Mouse (Mus musculus): Measurements from ENCODE around the gene Il17ra. TPM values are rescaled to one million over a fixed set of nuclear protein-coding genes. Genes with fewer than 3 reads are reported as not detected.

Gene Il17ra
- polyA plus RNA-seq, 1 experiment from 2014 or later: 5.4 TPM

- H3K4me2 ChIP-seq: no peak overlapping the region
- ATAC-seq (replicated peaks; ENCODE audit: low FRiP score): peak; percentile 42; the same call in 1 of the 2 replicates
- no peaks in the 10 kb centered on the region for H3K4me1 ChIP-seq
- H3K27me3 ChIP-seq: no peaks in the 10 kb centered on the region
- H3K36me3 ChIP-seq: no peaks in the 10 kb centered on the region
- WGBS: 48% methylated on average over 5 of the region's 5 CpGs
- H3K9ac ChIP-seq: no peak overlapping the region
- no peaks in the 10 kb centered on the region for H3K9me3 ChIP-seq (replicated peaks)
- H3K27ac ChIP-seq: no peak overlapping the region
- no peak overlapping the region for H3K4me3 ChIP-seq (replicated peaks)
Measured at GRCm38 (mm10) chr6:120473427-120473826, 10.4 kb downstream of the Il17ra start.

- 69% methylated on average over 8 of the region's 8 CpGs for WGBS
- no peaks in the 10 kb centered on the region for H3K36me3 ChIP-seq
- H3K27me3 ChIP-seq: no peaks in the 10 kb centered on the region
- no peak overlapping the region for H3K9ac ChIP-seq
- H3K9me3 ChIP-seq (replicated peaks): no peaks in the 10 kb centered on the region
- H3K27ac ChIP-seq: no peak overlapping the region
- no peak for ATAC-seq (replicated peaks; ENCODE audit: low FRiP score)
- H3K4me3 ChIP-seq (replicated peaks): no peak overlapping the region
- H3K4me2 ChIP-seq: no peak overlapping the region
- no peaks in the 10 kb centered on the region for H3K4me1 ChIP-seq
Measured at GRCm38 (mm10) chr6:120475288-120475687, 12.2 kb downstream of the Il17ra start.

GRCm38 (mm10) chr6:120479302-120479701 is 16.3 kb downstream of the Il17ra start:
- no peaks in the 10 kb centered on the region for H3K27me3 ChIP-seq
- no peak overlapping the region for H3K27ac ChIP-seq
- no peak for ATAC-seq (replicated peaks; ENCODE audit: low FRiP score)
- H3K4me3 ChIP-seq (replicated peaks): no peak overlapping the region
- no peak overlapping the region for H3K4me2 ChIP-seq
- no peaks in the 10 kb centered on the region for H3K9me3 ChIP-seq (replicated peaks)
- 0 out of 2 replicates have a peak, but pooled peaks cover 3% of the 10 kb centered on the region for H3K4me1 ChIP-seq
- no peak overlapping the region for H3K9ac ChIP-seq
- peaks cover 6% of the 10 kb centered on the region; the same call in 1 of the 2 replicates for H3K36me3 ChIP-seq
- 66% methylated on average over 2 of the region's 2 CpGs for WGBS

GRCm38 (mm10) chr6:120480361-120480760 is 17.3 kb downstream of the Il17ra start:
- Histone ChIP-seq H3K9me3 (replicated peaks) (no peaks in the 10 kb centered on the region), H3K27me3 (no peaks in the 10 kb centered on the region), H3K4me2 (no peak overlapping the region), H3K27ac (no peak overlapping the region), H3K36me3 (peaks cover 6% of the 10 kb centered on the region; the same call in 1 of the 2 replicates), H3K9ac (no peak overlapping the region), H3K4me1 (0 out of 2 replicates have a peak, but pooled peaks cover 3% of the 10 kb centered on the region), H3K4me3 (replicated peaks) (no peak overlapping the region)
- WGBS: 91% methylated on average over 5 of the region's 5 CpGs
- no peak for ATAC-seq (replicated peaks; ENCODE audit: low FRiP score)

GRCm38 (mm10) chr6:120481538-120481937 is 18.5 kb downstream of the Il17ra start:
- Histone ChIP-seq H3K27me3 (no peaks in the 10 kb centered on the region), H3K9me3 (replicated peaks) (no peaks in the 10 kb centered on the region), H3K9ac (no peak overlapping the region), H3K4me1 (0 out of 2 replicates have a peak, but pooled peaks cover 3% of the 10 kb centered on the region), H3K27ac (no peak overlapping the region), H3K4me3 (replicated peaks) (no peak overlapping the region), H3K36me3 (peaks cover 6% of the 10 kb centered on the region; the same call in 1 of the 2 replicates), H3K4me2 (no peak overlapping the region)
- no peak for ATAC-seq (replicated peaks; ENCODE audit: low FRiP score)
- 91% methylated on average over 6 of the region's 6 CpGs for WGBS

- Histone ChIP-seq H3K4me2 (no peak overlapping the region), H3K27ac (no peak overlapping the region), H3K36me3 (peaks cover 6% of the 10 kb centered on the region; the same call in 1 of the 2 replicates), H3K9me3 (replicated peaks) (no peaks in the 10 kb centered on the region), H3K4me3 (replicated peaks) (no peak overlapping the region), H3K4me1 (0 out of 2 replicates have a peak, but pooled peaks cover 3% of the 10 kb centered on the region), H3K9ac (no peak overlapping the region), H3K27me3 (no peaks in the 10 kb centered on the region)
- no peak for ATAC-seq (replicated peaks; ENCODE audit: low FRiP score)
- 92% methylated on average over 14 of the region's 14 CpGs for WGBS
Measured at GRCm38 (mm10) chr6:120482021-120482420, 19.0 kb downstream of the Il17ra start.

- Histone ChIP-seq H3K4me1 (0 out of 2 replicates have a peak, but pooled peaks cover 3% of the 10 kb centered on the region), H3K27me3 (no peaks in the 10 kb centered on the region), H3K4me3 (replicated peaks) (no peak overlapping the region), H3K9me3 (replicated peaks) (no peaks in the 10 kb centered on the region), H3K36me3 (peaks cover 6% of the 10 kb centered on the region; the same call in 1 of the 2 replicates), H3K9ac (no peak overlapping the region), H3K4me2 (0 out of 2 replicates have a peak overlapping the region, but pooled peaks have one; percentile 38), H3K27ac (no peak overlapping the region)
- 42% methylated on average over 6 of the region's 6 CpGs for WGBS
- ATAC-seq (replicated peaks; ENCODE audit: low FRiP score): 0 out of 2 replicates have a peak, but pooled peaks have one; percentile 63
Measured at GRCm38 (mm10) chr6:120482756-120483155, 19.7 kb downstream of the Il17ra start.

GRCm38 (mm10) chr6:120483211-120483626 is 20.2 kb downstream of the Il17ra start:
- H3K4me2 ChIP-seq: peak overlapping the region; percentile 38; the same call in 1 of the 2 replicates
- H3K9ac ChIP-seq: no peak overlapping the region
- 23% methylated on average over 8 of the region's 8 CpGs for WGBS
- H3K27me3 ChIP-seq: no peaks in the 10 kb centered on the region
- peak; percentile 49; the same call in 1 of the 2 replicates for ATAC-seq (replicated peaks; ENCODE audit: low FRiP score)
- H3K4me1 ChIP-seq: 0 out of 2 replicates have a peak, but pooled peaks cover 3% of the 10 kb centered on the region
- no peaks in the 10 kb centered on the region for H3K9me3 ChIP-seq (replicated peaks)
- peaks cover 6% of the 10 kb centered on the region; the same call in 1 of the 2 replicates for H3K36me3 ChIP-seq
- H3K27ac ChIP-seq: no peak overlapping the region
- no peak overlapping the region for H3K4me3 ChIP-seq (replicated peaks)

GRCm38 (mm10) chr6:120485038-120485437 is 22.0 kb downstream of the Il17ra start:
- Histone ChIP-seq H3K27me3 (0 out of 2 replicates have a peak, but pooled peaks cover 2% of the 10 kb centered on the region), H3K4me3 (replicated peaks) (no peak overlapping the region), H3K9me3 (replicated peaks) (no peaks in the 10 kb centered on the region), H3K9ac (no peak overlapping the region), H3K4me1 (0 out of 2 replicates have a peak, but pooled peaks cover 3% of the 10 kb centered on the region), H3K27ac (no peak overlapping the region), H3K36me3 (peaks cover 6% of the 10 kb centered on the region; the same call in 1 of the 2 replicates), H3K4me2 (no peak overlapping the region)
- ATAC-seq (replicated peaks; ENCODE audit: low FRiP score): no peak
- 80% methylated on average over 3 of the region's 3 CpGs for WGBS

GRCm38 (mm10) chr6:120486051-120486510 is 23.0 kb downstream of the Il17ra start:
- no peaks in the 10 kb centered on the region for H3K9me3 ChIP-seq (replicated peaks)
- 59% methylated on average over 8 of the region's 8 CpGs for WGBS
- H3K4me2 ChIP-seq: no peak overlapping the region
- H3K9ac ChIP-seq: no peak overlapping the region
- H3K4me3 ChIP-seq (replicated peaks): no peak overlapping the region
- H3K36me3 ChIP-seq: peaks cover 6% of the 10 kb centered on the region; the same call in 1 of the 2 replicates
- H3K27me3 ChIP-seq: peaks cover 11% of the 10 kb centered on the region
- H3K27ac ChIP-seq: no peak overlapping the region
- H3K4me1 ChIP-seq: 0 out of 2 replicates have a peak, but pooled peaks cover 3% of the 10 kb centered on the region
- no peak for ATAC-seq (replicated peaks; ENCODE audit: low FRiP score)

GRCm38 (mm10) chr6:120488647-120489046 is 25.6 kb downstream of the Il17ra start:
- WGBS: 60% methylated on average over 3 of the region's 3 CpGs
- peaks cover 37% of the 10 kb centered on the region for H3K27me3 ChIP-seq
- no peak overlapping the region for H3K4me3 ChIP-seq (replicated peaks)
- no peak overlapping the region for H3K4me2 ChIP-seq
- H3K9ac ChIP-seq: no peak overlapping the region
- ATAC-seq (replicated peaks; ENCODE audit: low FRiP score): no peak
- no peaks in the 10 kb centered on the region for H3K36me3 ChIP-seq
- H3K27ac ChIP-seq: no peak overlapping the region
- H3K9me3 ChIP-seq (replicated peaks): no peaks in the 10 kb centered on the region
- H3K4me1 ChIP-seq: peaks cover 18% of the 10 kb centered on the region

GRCm38 (mm10) chr6:120489461-120489860 is 26.4 kb downstream of the Il17ra start:
- Histone ChIP-seq H3K9me3 (replicated peaks) (no peaks in the 10 kb centered on the region), H3K4me3 (replicated peaks) (no peak overlapping the region), H3K27me3 (peaks cover 38% of the 10 kb centered on the region), H3K9ac (no peak overlapping the region), H3K4me1 (peaks cover 25% of the 10 kb centered on the region), H3K4me2 (no peak overlapping the region), H3K36me3 (no peaks in the 10 kb centered on the region), H3K27ac (no peak overlapping the region)
- no peak for ATAC-seq (replicated peaks; ENCODE audit: low FRiP score)
- 51% methylated on average over 2 of the region's 2 CpGs for WGBS

Measured in kidney, embryonic 15.5 days (tissue).